Mouse (Mus musculus) G1E (cell line): ENCODE measurements at regions not wholly inside any gene's neighbourhood (a gene's known extent, or its start where the extent isn't known, plus 50 kb on each side); places are given as distances from the start of the nearest gene placed in this dataset.

Experiments used
- ATAC-seq: 2 replicates; pipeline ENCODE4 v1.8.0; 2016; ENCODE audit warnings: mild to moderate bottlenecking; ENCODE audit not compliant: insufficient number of reproducible peaks, poor library complexity, low FRiP score, severe bottlenecking; ENCODE audit errors: extremely low read depth
- DNase-seq: peaks from one replicate; pipeline ENCODE4 v3.0.0; 2012; ENCODE audit warnings: low spot score
- H3K27me3 ChIP-seq: 2 replicates; pipeline ENCODE4 v1.6.1; 2012; ENCODE audit warnings: mild to moderate bottlenecking, low read length, inconsistent platforms; ENCODE audit not compliant: insufficient read depth
- H3K36me3 ChIP-seq: replicated peaks from 2 replicates; pipeline ENCODE3; 2012; ENCODE audit warnings: mild to moderate bottlenecking, inconsistent platforms
- H3K4me1 ChIP-seq: 2 replicates; pipeline ENCODE4 v1.6.1; 2012; ENCODE audit warnings: low read depth, low read length, inconsistent platforms, mixed read lengths; ENCODE audit not compliant: insufficient read depth
- H3K4me3 ChIP-seq: 2 replicates; pipeline ENCODE4 v1.5.1; 2012; ENCODE audit warnings: low read depth, mild to moderate bottlenecking, inconsistent platforms, low read length, moderate library complexity, mixed read lengths
- H3K9me3 ChIP-seq: replicated peaks from 2 replicates; pipeline ENCODE4 v1.6.1; 2012; ENCODE audit warnings: inconsistent platforms
- CTCF ChIP-seq: IDR thresholded peaks from 2 replicates; pipeline ENCODE4 v1.5.1; 2012; ENCODE audit warnings: low read depth, low read length, inconsistent platforms, mixed read lengths
- GATA1 ChIP-seq: IDR thresholded peaks from 2 replicates; pipeline ENCODE4 v1.6.1; 2012; ENCODE audit warnings: borderline replicate concordance, low read length, inconsistent platforms, mixed read lengths
- GATA2 ChIP-seq: IDR thresholded peaks from 2 replicates; pipeline ENCODE4 v1.6.1; 2012; ENCODE audit warnings: low read depth, low read length, inconsistent platforms, borderline replicate concordance
- POLR2AphosphoS5 ChIP-seq: IDR thresholded peaks from 2 replicates; pipeline ENCODE4 v1.6.1; 2012; ENCODE audit warnings: low read depth, low read length, inconsistent platforms; ENCODE audit not compliant: insufficient replicate concordance
- TAL1 ChIP-seq: conservative IDR thresholded peaks from 2 replicates; pipeline ENCODE4 v1.6.1; 2012; ENCODE audit warnings: low read depth, low read length, inconsistent platforms, mixed read lengths

DNA sequence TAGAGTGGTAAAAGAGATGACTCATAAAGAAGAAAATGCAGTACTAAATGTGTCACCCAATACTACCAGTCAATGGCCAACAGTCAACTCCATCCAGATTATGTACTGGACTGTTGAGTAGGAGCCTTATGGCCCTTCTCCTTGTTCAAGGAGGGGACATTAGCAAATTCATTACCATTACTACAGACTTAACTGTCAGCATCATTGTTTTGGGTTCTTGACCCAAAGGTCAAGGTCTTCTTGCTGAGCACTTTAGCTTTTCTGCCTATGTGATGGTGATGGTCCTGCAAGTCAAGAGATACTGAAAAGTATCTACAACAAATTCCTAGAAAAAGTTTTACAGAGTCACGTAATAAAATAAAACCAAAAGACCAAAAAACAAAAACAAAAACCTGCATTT is 1251.4 kb downstream of the Gm37988 start:
- Histone ChIP-seq H3K4me3 (no peak overlapping the region), H3K4me1 (no peaks in the 10 kb centered on the region), H3K27me3 (no peaks in the 10 kb centered on the region), H3K36me3 (no peaks in the 10 kb centered on the region), H3K9me3 (no peaks in the 10 kb centered on the region)
- no peak for TF ChIP-seq GATA1
- DNase-seq (no peak), ATAC-seq (no peak)

GRCm38 (mm10) chr1:6076543-6076942 is 1268.9 kb downstream of the Gm37988 start:
- Histone ChIP-seq H3K4me3 (no peak overlapping the region), H3K36me3 (no peaks in the 10 kb centered on the region), H3K4me1 (no peaks in the 10 kb centered on the region), H3K9me3 (no peaks in the 10 kb centered on the region), H3K27me3 (no peaks in the 10 kb centered on the region)
- no peak for ATAC-seq
- TF ChIP-seq POLR2AphosphoS5 = no peak
- TF ChIP-seq GATA1 = no peak
- TF ChIP-seq CTCF = no peak
- no peak for TF ChIP-seq TAL1
- TF ChIP-seq GATA2 = no peak
- no peak for DNase-seq

DNA sequence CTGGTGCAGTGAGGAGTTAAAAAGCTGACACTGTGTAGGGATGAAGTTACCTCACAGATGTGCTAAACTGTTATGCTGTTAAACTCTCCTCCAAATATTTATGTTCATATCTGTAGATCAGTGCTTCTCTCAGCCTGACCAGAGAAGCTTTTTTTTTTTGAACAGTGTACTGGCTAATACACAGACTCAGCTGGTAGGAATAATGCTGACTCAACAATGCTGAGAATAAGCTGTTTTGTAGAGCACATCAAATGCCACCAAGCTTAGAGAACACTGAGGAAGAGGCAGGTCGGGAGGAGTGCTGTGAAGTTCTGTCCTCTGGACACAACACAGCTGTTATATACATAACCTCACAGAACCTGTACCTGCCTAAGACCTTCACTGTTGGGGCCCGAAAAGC is 1274.2 kb downstream of the Gm37988 start:
- TF ChIP-seq GATA2 (no peak), POLR2AphosphoS5 (no peak), TAL1 (no peak)
- H3K4me1 ChIP-seq = no peaks in the 10 kb centered on the region
- DNase-seq = no peak

DNA sequence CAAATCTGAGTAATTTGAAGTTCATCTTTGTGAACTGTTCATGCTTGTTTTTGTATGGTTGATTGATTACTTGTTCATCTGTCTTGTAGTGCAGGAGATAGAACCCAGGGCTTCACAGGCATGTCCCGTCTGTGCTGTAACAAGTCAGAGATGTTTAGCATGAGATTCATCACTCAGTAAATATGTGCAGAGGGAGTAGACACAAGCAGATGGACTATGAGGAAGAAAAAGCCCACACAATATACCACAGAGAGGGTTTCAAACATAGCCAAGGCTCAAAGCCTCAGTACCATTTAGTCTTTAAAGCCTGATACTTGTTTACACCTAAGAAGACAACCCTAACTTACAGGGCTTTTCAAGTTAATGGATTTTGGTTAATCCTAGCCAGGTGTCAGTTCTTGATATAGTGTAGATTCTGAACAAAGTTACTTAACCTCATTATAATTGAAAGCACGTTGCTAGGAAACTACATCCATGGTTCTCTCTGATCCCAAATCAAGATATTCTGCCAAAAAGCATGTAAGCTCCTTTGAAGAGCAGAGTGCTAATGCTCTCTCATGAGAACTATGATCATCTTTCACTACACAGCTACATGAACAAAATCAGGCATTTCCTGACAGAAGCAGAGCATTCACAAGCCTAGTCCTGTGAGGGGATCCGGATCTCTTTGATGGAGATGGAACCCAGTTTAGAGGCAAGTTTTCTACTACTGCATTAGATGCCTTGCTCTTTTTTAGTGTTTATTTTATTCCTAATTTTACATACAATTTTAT is 1286.7 kb downstream of the Gm37988 start:
- no peak for ATAC-seq
- H3K36me3 ChIP-seq = no peaks in the 10 kb centered on the region
- no peaks in the 10 kb centered on the region for H3K9me3 ChIP-seq
- no peaks in the 10 kb centered on the region for H3K4me1 ChIP-seq
- TF ChIP-seq POLR2AphosphoS5 = no peak
- TF ChIP-seq GATA2 = no peak
- TF ChIP-seq CTCF = no peak
- no peak for TF ChIP-seq GATA1
- no peak for TF ChIP-seq TAL1
- H3K27me3 ChIP-seq = no peaks in the 10 kb centered on the region
- H3K4me3 ChIP-seq = no peak overlapping the region
- DNase-seq = no peak

More for the DNA sequence above, 1274.2 kb downstream of the Gm37988 start:
- Histone ChIP-seq H3K9me3 (no peaks in the 10 kb centered on the region), H3K36me3 (no peaks in the 10 kb centered on the region), H3K27me3 (no peaks in the 10 kb centered on the region), H3K4me3 (no peak overlapping the region)
- ATAC-seq = no peak

DNA sequence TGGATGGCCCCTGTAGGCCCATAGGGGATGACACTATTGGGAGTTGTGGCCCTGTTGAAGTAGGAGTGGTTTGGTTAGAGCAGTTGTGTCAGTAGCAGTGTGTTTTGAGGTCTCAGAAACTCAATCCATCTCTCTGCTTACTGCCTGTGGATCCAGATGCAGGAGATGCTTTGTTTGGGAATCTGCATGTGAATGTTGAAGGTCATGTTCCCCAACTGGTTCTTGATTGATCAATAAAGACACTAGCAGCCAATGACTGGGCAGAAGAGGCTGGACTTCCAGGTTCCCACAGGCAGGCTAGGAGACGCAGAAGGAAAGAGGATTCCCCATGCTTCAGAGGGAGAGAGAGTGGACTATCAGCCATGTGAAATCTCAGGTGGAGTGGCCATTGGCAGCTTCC is 1309.9 kb downstream of the Gm37988 start:
- no peak for DNase-seq
- H3K36me3 ChIP-seq = no peaks in the 10 kb centered on the region
- no peaks in the 10 kb centered on the region for H3K4me1 ChIP-seq
- no peaks in the 10 kb centered on the region for H3K9me3 ChIP-seq
- H3K4me3 ChIP-seq = no peak overlapping the region
- ATAC-seq = no peak
- no peaks in the 10 kb centered on the region for H3K27me3 ChIP-seq
- TF ChIP-seq TAL1 (no peak), CTCF (no peak), POLR2AphosphoS5 (no peak), GATA2 (no peak), GATA1 (no peak)

DNA sequence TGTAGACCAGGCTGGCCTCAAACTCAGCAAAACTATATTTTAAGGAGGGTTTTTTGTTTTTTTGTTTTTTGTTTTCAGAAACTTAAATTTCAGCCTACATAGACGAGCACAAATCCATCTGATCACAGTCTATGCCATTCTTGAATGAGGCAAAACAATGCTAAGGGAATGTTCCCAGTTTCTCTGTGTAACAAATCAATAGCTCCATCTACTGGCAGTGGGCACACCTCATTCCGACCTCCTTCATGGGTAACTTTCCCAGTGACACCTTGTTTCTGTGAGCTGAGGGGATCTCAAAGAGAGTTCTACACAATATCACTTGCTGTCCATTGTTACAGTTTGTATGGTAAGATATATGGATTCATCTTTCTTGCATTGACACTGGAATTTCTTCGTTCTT is 1327.4 kb downstream of the Gm37988 start:
- H3K4me1 ChIP-seq = no peaks in the 10 kb centered on the region
- DNase-seq (no peak), ATAC-seq (no peak)
- no peaks in the 10 kb centered on the region for H3K36me3 ChIP-seq
- no peak overlapping the region for H3K4me3 ChIP-seq
- H3K9me3 ChIP-seq = no peaks in the 10 kb centered on the region
- TF ChIP-seq CTCF (no peak), TAL1 (no peak), GATA1 (no peak), POLR2AphosphoS5 (no peak), GATA2 (no peak)
- no peaks in the 10 kb centered on the region for H3K27me3 ChIP-seq

DNA sequence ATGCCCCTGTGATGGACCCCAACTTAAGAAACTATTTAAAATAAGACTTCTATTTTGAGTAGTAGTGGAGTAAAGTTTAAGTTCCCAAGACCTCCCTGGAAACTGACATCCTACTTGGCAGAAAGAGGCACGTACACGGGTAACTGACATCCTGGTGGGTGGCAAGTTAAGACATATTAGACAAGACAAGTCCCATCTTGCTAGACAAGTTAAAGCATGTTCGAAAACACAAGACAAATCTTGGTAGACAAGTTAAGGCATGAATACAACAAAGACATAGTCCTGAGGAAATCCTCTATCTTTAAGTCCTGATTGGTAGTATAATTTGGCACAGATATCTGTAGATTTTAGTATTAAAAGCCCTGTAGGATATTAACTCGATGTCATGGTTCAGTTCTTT is 1332.6 kb downstream of the Gm37988 start:
- no peaks in the 10 kb centered on the region for H3K36me3 ChIP-seq
- H3K9me3 ChIP-seq = no peaks in the 10 kb centered on the region
- H3K4me1 ChIP-seq = no peaks in the 10 kb centered on the region
- no peak for TF ChIP-seq GATA1
- TF ChIP-seq POLR2AphosphoS5 = no peak
- DNase-seq (no peak), ATAC-seq (no peak)
- no peak overlapping the region for H3K4me3 ChIP-seq
- no peaks in the 10 kb centered on the region for H3K27me3 ChIP-seq
